Mouse (Mus musculus): Measurements from ENCODE around the gene Cdcp2.
A peak's percentile ranks its signal among the peaks of the same experiment; 100 is the strongest.
"Not testable (repeated sequence)": the region's sequence is repeated elsewhere in the genome, so short reads cannot be mapped to it uniquely, and the experiment has no call there.

The Cdcp2 gene

DNA sequence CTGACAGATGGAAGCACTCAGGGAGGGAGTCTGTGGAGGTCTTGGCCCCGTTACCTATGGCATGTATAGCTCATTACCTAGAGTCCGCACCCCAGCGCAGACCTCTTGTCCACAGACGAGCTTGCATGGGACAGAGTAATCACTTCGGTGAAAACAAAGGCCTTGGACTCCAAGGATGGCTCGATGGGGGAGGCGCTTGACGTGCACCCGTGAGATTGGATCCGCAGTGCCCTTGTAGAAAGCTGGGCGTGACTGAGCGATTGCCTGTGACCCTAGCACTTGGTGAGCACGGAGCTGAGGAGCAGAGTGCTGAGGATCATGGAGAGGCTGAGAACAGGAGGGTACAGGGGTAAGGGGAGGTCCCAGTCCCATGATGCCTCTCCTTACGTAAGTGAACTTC lies 5.0 kb upstream of the Cdcp2 start:
- no peak for DNase-seq (ENCODE audit: low read depth, low spot score)

DNA sequence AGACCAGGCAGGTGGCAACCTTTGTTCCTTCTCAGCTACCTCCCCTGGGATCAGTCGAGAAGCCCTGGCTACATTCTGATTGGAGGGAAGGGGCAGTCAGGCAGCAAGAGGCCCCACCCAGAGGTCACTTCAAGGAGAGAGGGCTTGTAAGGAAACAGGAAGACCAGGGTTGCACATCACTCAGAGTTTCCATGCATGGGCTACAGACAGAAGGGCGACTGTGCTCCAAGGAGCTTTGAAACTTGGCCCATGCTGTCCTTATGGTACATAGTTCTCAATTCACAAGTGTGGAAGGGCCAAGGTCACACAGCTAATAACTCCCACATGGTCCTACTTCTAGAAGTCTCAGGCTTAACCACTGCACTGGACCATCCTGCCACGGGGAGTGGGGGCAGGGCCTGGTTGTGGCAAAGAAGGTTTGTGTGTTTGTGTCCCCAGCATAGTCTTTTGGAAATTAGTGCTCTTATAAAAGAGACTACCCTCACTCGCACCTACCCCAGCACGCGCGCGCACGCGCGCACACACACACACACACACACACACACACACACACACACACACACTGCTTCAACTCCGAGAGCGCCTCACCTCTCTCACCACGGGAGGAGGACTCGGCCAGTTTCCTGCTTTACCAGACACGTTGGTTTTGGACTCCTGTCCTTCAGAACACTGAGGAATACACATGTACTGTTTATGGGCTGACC lies 2.1 kb upstream of the Cdcp2 start:
- no peak for DNase-seq (ENCODE audit: low read depth, low spot score)

DNA sequence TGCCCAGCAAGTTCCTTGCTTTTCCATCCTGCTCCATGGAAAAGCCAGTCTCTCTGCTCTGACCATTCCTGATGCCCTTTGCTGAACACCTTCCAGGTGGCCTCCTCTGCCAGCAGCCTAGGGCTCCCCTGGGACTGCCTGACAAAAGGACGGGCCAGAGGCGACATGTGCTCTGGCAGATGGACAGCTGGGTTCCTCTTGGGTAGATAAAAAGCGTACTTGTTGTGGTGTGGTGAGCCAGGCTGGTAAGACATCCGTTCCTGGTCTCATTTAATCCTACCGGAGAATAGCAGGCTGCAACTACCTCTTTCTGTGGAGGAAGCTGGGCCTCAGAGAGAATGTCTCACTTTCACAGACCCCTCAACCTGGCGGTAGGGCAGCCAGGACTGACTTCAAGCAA lies 648 bp upstream of the Cdcp2 start:
- DNase-seq (ENCODE audit: low read depth, low spot score), result no peak

DNA sequence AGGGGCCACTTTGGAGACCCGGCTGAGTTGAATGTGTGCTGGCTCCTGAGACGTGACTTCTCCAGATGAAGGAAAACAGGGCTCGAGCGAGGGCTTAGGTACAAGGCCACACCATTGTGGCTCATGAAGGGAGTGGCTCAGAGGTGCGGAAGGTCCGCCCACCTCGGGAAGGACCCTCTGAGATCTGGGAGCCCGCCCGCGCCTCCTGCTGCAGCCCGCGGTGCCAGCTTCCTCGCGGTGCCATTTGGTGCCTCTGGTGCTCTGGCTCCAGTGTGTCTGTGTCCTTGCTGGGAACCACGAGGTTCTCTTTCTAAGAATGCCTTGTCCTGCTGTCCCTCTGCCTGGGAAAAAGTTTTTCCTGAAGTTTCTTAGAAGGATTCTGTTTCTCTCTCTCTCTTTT lies 1.2 kb downstream of the Cdcp2 start:
- no peak for DNase-seq (ENCODE audit: low read depth, low spot score)

DNA sequence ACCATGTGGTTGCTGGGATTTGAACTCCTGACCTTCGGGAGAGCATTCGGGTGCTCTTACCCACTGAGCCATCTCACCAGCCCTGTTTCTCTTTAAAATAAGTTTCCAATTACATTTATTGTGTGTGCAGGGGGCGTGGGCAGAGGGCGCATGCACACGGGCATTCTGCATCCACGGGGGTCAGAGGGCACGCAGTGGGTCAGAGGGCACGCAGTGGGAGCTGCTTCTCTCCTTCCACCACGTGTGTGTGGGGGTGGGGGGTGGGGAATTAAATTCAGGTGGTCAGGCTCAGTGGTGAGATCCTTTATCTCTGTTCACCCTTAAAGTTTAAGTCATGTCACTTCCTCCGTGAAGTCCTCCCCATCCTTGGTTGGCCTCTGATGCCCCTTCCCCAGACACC lies 1.7 kb downstream of the Cdcp2 start:
- DNase-seq (ENCODE audit: low read depth, low spot score), result no peak

DNA sequence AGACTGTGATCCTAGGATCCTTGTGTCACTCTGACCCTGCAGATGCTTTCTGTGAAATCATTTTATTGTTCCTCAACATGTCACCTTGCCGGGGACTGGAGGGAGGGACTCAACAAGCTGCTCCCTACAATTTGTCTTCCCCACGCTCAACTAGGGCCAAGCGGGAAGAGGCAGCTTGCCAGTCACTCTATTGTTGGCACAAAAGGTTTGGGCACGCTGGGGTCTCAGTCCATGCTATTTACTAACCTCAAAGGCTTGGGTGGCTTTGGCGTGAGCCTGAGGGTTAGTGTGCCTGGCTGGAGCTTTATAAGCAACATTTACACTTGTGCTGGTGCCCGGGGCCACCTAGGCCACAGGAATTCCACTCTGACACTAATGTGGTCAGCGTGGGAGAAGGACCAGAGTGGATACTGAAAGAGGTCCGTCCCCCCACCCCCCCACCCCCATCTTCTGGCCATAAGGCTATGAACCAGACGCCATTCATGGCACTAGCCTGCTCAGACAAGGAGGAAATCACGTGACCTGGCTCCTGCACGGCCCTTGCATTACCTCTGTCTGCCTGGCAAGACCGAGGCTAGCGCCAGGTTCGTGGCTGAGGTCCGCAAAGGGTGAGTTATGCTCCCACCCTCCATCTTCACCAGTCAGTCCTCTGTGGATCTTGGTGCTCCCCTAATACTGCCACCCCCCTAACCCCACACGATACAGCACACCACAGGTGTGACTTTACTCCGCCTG lies 2.3 kb downstream of the Cdcp2 start:
- no peak for DNase-seq (ENCODE audit: low read depth, low spot score)

DNA sequence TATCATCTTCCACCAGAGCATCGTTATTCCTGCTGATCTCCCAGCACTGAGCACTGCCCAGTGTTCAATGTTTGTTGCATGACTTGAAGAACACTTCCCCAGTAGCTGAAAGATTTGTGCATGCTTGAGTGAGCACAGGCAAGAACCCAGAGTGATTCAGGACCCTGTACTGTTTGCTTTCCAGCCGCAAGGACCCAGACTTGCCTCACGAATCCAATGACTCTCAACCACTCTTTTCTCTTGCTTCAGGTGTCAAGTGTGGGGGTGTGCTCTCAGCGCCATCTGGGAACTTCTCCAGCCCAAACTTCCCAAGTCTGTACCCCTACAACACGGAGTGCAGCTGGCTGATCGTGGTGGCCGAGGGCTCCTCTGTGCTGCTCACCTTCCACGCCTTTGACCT lies 5.5 kb downstream of the Cdcp2 start:
- DNase-seq (ENCODE audit: low read depth, low spot score), result no peak

DNA sequence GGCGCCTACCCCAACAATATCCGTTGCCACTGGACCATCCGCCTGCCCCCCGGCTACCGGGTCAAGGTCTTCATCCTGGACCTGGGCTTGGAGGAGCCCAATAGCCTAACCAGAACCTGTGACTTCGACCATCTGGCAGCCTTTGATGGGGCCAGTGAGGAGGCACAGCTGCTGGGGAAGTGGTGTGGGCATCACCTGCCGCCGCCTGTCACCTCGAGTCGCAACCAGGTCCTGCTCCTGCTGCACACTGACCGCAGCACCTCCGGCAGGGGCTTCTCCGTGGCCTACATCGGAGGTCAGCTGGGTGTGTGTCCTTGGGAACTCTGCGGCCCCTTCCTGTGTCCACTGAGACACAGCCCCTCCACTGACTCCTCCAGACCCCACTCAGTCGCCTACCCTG lies 10.1 kb downstream of the Cdcp2 start:
- DNase-seq (ENCODE audit: low read depth, low spot score), result no peak

DNA sequence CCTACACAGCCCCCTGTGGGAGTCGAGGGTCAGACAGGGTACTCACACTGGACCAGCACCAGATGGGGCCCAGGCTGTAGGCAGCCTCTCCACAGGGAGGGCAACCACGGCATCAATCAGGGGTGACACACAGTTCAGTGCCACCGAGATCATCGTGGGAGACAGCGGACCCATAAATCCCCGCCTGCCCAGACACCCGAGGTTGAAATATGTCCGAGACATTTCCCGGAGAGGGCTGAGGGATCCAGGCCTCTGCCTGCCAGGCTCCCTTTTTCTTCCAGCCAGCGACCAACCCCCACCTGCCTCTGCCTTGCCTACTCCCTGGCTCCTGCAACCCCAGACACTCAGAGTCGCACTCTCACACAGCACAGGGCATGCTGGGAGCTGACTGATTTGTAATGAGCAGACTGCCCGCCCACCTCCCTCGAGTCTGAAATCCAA lies 11.6 kb downstream of the Cdcp2 start:
- peak; percentile 34 for DNase-seq (ENCODE audit: low read depth, low spot score)

DNA sequence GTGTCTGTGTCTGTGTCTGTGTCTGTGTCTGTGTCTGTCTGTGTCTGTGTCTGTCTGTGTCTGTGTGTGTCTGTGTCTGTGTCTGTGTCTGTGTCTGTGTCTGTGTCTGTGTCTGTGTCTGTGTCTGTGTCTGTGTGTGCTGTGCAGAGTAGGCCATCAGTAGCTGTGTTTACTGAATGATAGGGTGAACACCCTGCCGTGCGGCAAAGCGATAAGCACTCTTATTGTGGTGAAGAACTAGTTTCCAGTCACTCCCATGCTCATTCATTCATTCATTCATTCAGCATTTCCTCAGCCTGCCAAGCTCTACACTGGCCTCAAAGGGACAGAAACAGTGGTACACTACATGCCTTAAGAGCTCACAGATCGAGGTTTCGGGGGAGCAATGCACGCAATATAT lies 12.5 kb downstream of the Cdcp2 start:
- not testable (repeated sequence) for DNase-seq (ENCODE audit: low read depth, low spot score)

DNA sequence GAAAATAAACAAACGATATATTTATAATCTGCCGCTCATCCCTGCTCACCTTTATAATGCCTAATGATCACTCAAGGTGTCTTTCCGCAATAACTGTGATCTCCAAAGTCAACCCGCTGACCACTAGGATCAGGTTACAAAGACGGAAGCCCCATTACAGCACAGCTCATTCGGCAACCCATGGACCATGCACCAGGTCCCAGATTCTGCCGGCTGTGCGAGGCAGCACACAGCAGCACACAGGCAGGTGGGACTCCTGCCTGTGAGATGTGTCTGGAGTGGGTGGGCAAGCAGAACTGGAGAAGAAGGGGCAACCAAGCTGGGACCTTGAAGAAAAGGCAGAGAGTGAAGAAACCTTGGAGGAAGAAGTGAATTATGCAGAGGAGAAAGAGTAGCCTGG lies 17.6 kb downstream of the Cdcp2 start:
- DNase-seq (ENCODE audit: low read depth, low spot score), result no peak

DNA sequence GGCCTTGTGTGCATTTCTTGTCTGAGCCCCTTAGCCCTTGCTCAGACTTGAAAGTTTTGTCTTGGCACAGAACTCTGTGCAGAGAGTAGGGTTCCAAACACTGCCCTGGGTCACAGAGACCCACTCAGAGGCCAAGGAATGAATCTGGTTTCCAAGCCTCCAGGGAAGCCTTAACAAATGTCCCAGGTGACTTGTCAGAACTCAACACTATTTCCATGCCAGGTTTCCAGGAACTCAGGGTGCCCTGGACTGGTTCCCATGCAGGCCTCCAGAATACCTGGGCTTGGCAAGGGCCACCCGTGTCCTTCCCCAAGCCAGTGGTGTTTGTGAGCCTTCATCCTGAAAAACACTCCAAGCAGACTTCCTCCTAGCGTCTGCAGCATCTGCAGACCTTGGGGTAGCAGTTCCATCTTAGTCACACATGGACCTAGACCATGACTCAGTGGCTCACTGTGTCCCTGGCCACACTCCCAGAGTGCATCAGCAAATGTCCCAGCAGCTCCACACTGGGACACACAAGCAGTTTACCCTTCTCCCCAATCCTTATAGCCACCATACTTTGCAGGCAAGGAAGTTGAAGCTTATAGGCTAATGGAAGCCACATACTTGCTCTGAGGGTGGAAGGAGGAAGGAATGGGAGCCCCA lies 21.2 kb downstream of the Cdcp2 start:
- no peak for DNase-seq (ENCODE audit: low read depth, low spot score)

DNA sequence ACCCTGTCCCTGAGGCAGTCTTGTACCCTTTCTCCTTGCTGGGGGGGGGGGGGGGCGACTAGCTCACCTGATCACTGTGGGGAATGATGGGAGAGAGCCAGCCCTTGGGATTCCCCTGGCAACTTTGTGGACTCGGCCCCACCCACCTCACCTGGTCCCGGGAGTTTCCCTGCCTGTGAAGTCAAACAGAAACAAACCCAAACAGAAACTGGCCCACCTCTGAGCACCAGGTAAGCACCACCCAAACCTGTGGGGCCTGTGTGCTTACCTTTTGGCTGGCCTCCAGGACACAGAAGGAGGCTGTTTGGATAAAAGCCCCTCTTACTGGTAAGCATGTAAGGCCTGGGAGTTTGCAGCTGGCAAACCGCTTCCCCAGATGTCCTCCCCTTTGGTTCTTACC lies 22.4 kb downstream of the Cdcp2 start:
- DNase-seq (ENCODE audit: low read depth, low spot score), result no peak

DNA sequence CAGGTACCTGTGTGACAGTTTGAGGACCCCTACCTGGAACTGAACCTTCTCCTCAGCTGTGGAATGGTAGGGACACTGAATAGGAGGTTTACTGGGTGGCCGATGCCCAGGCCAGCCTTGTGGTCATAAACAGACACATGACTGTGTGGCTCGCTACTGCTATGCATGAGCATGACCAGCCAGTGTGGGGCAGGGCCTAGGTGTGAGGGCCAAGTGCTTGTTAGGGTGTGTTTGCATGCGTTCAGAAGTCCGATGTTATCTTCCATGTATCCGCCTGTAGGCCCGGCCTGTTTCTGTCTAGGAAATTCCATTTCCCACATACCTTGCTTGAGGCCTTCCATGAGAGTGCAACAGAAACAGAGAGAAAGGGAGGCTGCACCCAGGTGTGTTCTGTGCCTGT lies 24.0 kb downstream of the Cdcp2 start:
- DNase-seq (ENCODE audit: low read depth, low spot score), result no peak

DNA sequence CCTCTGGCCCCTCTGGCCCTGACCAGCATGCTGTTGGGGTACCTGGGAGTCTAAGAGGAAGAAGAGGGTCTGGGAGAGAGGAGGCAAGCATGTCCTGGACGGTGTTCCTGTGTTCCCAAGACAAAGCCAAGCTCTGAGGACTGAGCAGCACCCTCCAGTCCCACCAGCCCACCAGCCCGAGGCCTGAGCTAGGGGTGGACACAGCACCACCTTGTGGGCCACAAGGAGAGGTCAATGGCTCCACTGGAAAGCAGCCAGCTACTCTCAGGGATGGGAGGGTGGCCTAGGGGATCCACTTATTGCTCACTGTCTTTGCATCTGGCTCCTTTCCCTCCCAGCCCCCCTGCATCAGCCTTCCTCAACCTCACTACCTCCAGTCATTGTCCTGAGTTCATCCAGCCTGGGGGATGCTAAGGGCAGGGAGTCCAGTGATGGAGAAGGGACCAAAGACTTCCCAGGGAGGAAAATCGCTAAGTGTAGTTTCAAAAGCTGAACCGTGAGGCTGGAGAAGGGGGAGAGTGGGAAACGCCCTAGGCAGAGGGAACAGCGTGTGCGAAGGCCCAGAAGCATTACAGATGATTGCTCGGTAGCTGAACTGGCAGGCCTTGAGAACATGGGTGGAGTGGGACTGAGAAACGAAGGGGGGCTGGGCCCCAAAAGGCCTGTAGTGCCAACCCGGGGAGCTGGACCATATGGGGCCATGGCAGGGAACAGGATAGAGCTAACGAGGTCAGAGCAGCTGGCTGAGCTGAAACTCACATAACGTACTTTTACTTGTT lies 24.7 kb downstream of the Cdcp2 start:
- DNase-seq (ENCODE audit: low read depth, low spot score), result no peak

DNA sequence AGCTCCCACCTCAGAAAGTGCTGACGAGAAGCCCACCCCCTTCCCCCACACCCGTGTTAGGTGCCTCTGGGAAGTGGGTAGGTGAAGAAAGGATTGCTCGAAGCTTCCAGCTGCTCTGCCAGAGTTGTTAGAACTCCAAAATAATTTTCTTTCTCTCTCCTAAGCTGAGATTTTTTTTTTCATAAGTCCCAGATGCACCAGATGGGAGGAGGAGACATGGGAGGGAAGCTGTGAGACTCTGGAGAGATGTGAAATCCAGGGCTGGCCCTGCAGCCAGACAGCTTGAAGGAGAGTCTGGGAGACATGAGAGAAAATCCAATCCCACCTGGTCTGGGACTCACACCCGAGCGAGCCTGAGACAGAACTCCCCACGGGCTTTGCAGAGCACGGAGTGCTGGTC lies 27.7 kb downstream of the Cdcp2 start:
- peak; percentile 58 for DNase-seq (ENCODE audit: low read depth, low spot score)

DNA sequence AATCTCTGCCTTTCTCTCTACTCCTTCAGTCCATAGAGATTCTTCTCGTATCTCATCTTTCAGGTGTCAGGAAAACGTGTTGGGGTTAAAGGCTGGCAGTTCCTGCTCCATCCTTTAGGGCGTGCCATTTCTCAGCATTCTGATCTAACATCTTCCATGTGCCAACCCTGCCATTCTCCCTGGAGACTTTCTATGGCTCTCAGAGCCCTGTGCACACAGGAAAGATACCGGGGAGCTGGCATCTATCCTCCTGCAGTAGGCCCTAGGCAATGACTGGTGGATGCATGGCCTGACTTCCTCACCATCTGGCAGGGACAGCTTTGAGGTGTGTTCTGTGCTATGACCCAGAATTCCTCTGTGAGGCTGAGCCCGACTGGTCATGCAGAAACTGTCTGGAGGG lies 28.4 kb downstream of the Cdcp2 start:
- no peak for DNase-seq (ENCODE audit: low read depth, low spot score)

DNA sequence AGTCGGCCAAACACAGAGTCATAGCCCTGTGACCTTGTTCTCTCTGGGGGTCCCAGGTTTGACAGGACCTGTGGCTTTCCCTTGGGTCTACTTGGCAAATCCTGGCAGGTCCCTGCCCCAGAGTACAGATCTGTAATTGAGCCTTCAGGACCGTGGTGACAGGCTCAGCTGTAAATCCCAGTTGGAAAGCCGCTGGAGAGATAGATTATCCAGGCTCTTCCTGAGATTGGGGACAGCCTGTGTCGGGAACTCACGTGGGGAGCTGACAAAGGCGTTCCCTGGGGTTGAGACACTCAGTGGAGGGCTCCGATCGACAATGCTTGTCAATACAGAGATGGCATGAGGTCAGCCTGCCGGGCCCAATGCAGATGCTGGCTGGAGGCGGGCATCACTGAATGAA lies 29.7 kb downstream of the Cdcp2 start:
- no peak for DNase-seq (ENCODE audit: low read depth, low spot score)

DNA sequence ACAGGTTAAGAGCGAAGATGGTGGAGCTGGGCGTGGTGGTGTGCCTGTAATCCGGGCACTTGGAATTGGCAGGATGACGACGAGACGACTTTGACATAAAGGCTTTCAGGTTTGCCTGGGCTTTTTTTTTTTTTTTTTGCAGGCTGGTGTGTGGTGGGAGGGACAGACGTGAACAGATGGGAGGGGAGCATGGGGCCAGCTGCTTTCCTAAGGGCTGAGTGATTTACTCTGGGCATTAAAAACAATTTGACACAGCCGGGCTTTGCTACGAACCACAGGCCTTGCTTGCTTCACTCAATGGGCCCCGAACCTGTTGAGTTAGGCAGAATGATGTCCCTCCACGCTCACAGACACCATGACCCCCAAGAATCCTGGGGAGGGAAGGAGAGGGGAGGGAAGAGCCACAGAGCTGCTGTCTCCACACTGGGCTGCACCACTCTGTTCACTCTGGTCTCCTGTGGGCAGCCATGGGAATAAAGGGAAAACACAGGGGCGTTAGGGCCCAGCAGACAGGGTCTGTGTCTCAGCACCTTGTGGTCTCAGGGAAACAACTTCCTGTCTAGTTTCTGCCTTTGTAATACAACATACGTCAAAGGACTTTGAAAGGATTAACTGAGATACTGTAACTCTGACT lies 30.3 kb downstream of the Cdcp2 start:
- no peak for DNase-seq (ENCODE audit: low read depth, low spot score)

DNA sequence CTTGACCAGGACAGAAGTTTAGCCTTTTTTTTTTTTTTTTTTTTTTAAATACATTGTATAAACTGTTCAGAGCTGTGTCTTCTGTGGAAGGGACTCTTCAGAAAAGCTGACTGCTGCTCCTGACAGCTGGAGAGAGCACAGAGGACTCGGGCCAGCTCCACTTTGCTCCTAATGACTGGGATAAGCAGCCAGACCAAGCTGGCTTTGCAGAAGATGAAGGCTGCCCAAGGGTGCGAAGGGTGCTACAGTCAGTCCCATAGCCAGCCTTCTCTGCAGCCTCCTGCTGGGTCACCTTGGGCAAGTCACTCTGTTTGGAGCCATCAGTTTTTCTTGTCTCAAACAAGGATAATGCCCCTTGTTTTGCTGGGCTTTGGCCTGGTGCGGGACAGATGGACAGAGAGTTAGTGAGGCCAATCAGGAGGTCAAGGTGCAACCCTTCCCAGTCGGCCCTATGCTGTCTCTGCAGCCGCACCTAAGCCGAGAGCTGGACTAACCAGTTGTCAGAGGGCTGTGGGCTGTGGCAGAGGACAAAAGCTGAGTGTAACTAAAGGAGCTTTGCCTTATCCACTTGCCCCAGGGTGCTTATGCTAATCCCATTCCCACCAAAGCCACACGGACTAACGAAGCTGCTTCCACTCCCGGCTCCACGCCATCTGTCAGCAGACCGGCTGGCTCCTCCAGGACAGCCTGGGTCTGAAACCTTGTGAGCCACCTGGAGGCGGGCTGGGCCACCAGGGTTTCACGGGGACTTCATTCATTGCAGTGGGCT lies 31.4 kb downstream of the Cdcp2 start:
- DNase-seq (ENCODE audit: low read depth, low spot score), result no peak

DNA sequence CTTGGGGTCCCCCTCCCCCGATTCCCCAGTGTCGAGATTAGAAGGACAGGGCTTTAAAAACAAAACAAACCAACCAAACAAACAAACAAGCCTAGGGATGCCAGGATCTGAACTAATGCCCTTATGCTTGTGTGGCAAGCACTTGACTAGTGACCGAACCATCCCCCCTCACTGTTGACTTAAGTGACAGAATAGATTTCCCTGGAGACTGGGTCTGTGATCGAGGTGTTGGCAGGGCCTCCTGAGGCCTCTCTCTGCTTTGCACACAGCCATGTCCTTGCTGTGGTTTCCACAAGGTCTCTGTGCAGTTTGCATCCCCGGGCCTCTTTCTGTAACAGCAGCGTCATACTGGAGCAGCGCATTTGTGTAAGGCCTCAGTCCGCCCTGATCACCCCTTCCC lies 32.7 kb downstream of the Cdcp2 start:
- DNase-seq (ENCODE audit: low read depth, low spot score), result no peak
